Mouse (Mus musculus) c-Kit-positive CD71-negative TER-119-negative erythroid progenitor cells, embryonic 14.5 days (primary cell): ENCODE measurements at regions not wholly inside any gene's neighbourhood (a gene's known extent, or its start where the extent isn't known, plus 50 kb on each side); places are given as distances from the start of the nearest gene placed in this dataset.

Experiments
- DNase-seq: peaks from one replicate; pipeline ENCODE4 v3.0.0-alpha.2; 2013; ENCODE audit warnings: low read depth

- DNase-seq, result no peak
Measured at GRCm38 (mm10) chr4:48889074-48889592, 169.9 kb upstream of the Plppr1 start.

- DNase-seq, result no peak
Measured at GRCm38 (mm10) chr4:48904551-48904950, 154.5 kb upstream of the Plppr1 start.

- no peak for DNase-seq
Measured at GRCm38 (mm10) chr4:48905196-48905867, 153.7 kb upstream of the Plppr1 start.

GRCm38 (mm10) chr4:48909161-48909560, 149.9 kb upstream of the Plppr1 start:
- no peak for DNase-seq

- no peak for DNase-seq
Measured at GRCm38 (mm10) chr4:48913301-48913700, 145.8 kb upstream of the Plppr1 start.

- DNase-seq, result no peak
Measured at GRCm38 (mm10) chr4:48924576-48925459, 134.3 kb upstream of the Plppr1 start.

- no peak for DNase-seq
Measured at GRCm38 (mm10) chr4:48938420-48938819, 120.7 kb upstream of the Plppr1 start.

DNA sequence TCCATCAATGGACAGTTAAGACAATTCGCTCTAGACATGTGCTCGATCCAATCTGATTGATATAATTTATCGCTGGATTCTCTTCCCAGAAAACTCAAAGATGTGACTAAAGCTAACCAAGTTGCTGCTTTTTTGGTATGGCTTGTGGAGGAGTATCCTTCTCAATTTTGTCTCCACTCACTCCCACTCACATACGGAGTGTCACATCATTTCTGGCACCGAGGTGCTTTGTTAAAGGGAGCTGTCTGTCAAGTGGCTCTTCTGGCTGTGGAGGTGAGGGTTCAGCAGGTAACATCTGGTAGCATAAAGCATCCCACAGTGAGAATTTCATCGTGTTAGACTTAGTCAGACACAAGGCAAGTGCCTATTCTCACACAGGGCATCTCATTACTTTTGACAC, 120.2 kb upstream of the Plppr1 start:
- DNase-seq, result no peak

- no peak for DNase-seq
Measured at GRCm38 (mm10) chr4:48945266-48945818, 113.7 kb upstream of the Plppr1 start.

GRCm38 (mm10) chr4:48952965-48953364, 106.1 kb upstream of the Plppr1 start:
- no peak for DNase-seq

DNA sequence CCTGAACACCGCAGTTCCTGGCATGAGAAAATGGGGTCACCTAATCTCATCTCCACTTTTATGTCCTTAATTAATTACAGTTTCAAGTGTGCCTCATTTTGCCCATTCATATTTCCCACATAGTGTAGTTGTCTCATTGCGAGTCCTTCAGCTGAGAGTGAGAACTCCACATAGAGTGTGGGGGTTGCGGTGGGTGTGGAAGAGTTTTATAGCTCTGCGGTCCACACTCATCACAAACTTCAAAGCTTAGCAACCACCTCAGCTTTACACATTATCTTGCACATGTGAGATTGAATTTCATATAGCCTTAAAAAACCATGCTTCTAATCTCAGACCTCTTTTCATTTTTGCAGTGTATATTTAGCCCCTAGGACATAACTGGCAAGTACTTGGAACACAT, 83.3 kb upstream of the Plppr1 start:
- DNase-seq, result no peak

DNA sequence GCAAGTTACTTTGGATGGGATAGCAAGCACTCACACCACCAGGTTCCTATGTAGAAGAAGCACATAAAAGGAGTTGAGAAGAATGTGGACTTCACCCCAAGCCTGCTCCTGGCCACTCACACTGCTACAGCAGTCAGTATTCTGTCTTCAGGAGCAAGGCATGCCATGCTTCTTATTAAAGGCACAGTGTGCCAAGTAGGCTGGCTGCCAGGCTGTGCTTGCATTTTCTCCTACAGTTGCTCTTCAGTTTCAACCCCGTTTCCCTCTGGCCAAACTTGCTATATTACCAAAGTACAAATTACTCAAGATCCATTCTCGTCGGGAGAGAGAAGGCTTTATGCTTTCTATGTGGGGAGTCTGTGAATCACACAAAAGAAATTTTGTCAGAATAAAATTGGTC, 67.1 kb upstream of the Plppr1 start:
- DNase-seq, result no peak
